Mouse (Mus musculus) spleen, postnatal 10 days (tissue): Measurements from ENCODE around the gene Krtap10-10.

Experiments
- DNase-seq, 2 experiments: peaks; one replicate each; pipeline ENCODE4 v3.0.0; 2021 to 2022; ENCODE audit warnings: low spot score in 2 of 2

Gene Krtap10-10

DNA sequence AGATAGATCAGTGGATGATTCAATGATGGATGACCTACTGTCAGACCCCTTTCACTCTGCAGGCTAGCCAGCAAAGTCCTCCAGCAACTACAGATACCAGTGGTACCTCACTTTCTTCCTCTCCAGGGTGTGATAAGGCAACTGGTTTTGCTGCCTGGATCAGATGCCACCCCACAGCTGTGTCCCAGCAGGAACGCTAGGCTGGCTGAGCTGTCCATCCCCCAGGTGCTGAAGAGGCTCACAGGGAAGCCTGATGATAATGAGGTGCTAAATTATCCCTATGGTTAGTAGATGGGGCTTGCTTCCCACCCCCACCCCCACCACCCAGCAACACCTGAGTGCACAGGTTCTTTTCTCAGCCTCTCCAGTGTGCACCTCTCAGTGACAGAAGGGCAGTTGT lies 31.8 kb downstream of the Krtap10-10 start:
- no peak for DNase-seq

DNA sequence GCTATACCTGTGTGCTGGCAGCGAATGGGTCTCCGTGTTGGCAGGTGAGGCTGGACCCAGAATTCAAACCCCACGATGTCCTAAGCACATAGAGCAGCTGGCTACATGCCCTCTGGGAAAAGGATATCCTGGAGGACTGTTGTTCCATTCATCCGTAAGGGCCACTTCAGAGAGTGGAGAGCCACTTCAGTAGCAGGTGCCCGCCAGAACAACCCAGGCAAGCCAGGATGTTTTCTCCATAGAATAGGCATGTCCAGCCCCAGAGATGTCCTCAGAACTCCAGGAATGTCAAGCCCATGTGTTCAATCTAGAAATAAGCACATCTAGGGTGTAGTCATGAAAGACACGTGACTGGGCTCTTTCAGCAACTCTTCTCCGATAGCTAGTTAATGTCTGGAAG lies 33.9 kb downstream of the Krtap10-10 start:
- DNase-seq: no peak

DNA sequence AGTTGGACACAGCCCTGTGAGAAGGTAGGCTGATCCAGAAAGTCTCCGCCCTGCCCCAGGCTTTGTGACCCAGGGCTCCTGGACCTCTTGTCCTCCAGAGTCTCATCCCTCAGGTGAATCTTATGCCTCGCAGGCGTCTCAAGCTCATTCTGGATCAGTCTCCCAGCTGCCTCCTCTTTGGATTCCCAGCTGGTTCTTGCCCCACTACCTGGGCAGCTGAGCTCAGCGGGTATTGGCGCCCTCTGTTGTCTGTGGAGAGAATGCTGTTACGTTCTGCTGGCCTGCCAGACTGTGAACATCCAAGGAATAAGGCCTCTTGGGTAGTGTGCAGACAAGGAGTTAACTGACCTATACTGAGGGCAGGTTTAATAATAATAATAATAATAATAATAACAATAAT lies 43.2 kb downstream of the Krtap10-10 start:
- peak in 1 of 2 experiments; percentile 32 for DNase-seq

DNA sequence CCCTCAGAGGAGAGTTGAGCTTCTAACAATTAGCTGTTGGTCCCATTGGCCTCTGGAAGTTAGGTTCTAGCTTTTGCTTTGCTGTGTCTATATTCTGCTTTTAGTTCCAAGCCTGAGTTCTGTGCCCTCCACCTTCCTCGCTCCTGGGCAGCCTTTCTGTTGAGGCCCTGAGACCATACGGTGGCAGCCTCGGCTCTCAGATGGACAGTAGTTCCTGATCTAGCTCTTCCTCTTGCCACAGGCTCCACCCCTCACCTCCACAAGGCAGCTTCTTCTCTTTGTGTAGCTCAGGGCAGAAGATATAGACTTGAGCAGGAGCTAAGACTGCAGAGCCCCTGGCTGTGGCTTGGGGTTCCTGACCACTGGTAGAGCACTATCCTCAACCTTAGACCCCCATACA lies 44.6 kb downstream of the Krtap10-10 start:
- DNase-seq: no peak

DNA sequence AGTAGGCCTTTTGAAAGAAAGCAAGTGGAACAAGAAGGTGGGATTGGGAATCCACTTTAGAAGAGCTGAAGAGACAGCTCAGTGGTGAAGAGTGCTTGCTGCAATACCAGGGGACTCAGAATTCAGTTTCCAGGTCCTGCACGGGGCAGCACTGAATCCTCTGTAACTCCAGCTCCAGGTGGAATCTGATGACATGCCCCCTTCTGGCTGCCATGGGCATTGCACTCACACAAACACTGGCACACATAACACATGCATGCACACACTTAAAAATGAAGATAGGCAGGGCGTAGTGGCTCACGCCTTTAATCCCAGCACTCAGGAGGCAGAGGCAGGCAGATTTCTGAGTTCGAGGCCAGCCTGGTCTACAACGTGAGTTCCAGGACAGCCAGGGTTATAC lies 46.8 kb downstream of the Krtap10-10 start:
- DNase-seq: no peak

DNA sequence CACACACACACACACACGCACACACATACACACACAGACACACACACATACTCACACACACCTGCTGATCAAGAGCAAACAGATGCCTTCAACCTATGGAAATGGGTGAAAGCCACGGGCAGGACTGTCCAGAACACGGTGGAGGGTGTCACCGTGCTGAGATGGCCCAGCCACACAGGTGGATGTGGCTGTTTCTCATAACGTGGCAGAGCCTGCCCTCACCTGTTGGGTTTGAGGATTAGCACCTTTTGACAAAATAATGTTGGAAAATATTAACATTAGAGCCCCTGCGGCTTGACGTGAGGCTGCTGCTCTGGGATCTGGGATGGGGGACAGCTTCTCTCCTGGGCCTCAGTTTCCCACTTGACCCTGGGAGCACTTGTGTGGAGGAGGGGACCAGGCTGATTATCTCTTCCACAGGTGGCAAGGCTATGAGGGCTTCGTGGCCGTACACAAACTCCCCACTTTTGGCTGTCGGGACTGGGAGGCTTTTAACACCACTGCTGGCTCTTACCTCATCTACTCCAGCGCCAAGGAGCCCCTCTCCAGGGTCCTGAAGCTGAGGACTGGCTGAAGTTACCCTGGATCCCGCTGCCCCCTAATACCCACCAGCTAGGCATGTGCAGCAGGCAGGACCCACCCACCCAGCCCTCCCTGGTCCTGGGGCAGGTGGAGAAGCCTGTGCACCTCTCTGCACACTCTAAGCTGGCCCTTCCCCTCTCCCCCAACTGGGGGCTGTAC lies 50.4 kb downstream of the Krtap10-10 start:
- DNase-seq: no peak
